Mouse (Mus musculus): ENCODE data around the gene Klf4. TPM values are rescaled to one million over a fixed set of nuclear protein-coding genes. Genes with fewer than 3 reads are reported as not detected.

Gene Klf4
- total RNA-seq, 2 experiments from 2014 or later, result 29.7 to 42.3 TPM

- intact Hi-C loops (cut with DNase I), result no loop called here
- peak; percentile 18 to 21 for DNase-seq
Measured at GRCm38 (mm10) chr4:55527931-55528330, 4.3 kb downstream of the Klf4 start.

- intact Hi-C loops (cut with DNase I), result no loop called here
- no peak for DNase-seq
Measured at GRCm38 (mm10) chr4:55526247-55527115, 5.8 kb downstream of the Klf4 start.

- DNase-seq, result no peak
- intact Hi-C loops (cut with DNase I), result no loop called here
Measured at GRCm38 (mm10) chr4:55523921-55524320, 8.3 kb downstream of the Klf4 start.

- intact Hi-C loops (cut with DNase I), result no loop called here
- no peak for DNase-seq
Measured at GRCm38 (mm10) chr4:55517438-55517837, 14.8 kb downstream of the Klf4 start.

- intact Hi-C loops (cut with DNase I), result no loop called here
- DNase-seq, result no peak
Measured at GRCm38 (mm10) chr4:55516048-55516447, 16.2 kb downstream of the Klf4 start.

GRCm38 (mm10) chr4:55514733-55515176, 17.5 kb downstream of the Klf4 start:
- intact Hi-C loops (cut with DNase I), result loop anchor here (1.0 to 2.0 kb wide), 4 partner anchors 710 to 1170 kb away; no protein-coding TSS in a partner anchor
- DNase-seq, result peak; percentile 82 to 87

GRCm38 (mm10) chr4:55513615-55514279, 18.5 kb downstream of the Klf4 start:
- no peak for DNase-seq

GRCm38 (mm10) chr4:55511389-55511788, 20.9 kb downstream of the Klf4 start:
- intact Hi-C loops (cut with DNase I), result no loop called here
- no peak for DNase-seq

More at GRCm38 (mm10) chr4:55513615-55514279, 18.5 kb downstream of the Klf4 start:
- intact Hi-C loops (cut with DNase I), result loop anchor here (1.0 to 2.0 kb wide), 4 partner anchors 711 to 1171 kb away; no protein-coding TSS in a partner anchor

- no peak for DNase-seq
- intact Hi-C loops (cut with DNase I), result no loop called here
Measured at GRCm38 (mm10) chr4:55508712-55509111, 23.6 kb downstream of the Klf4 start.

GRCm38 (mm10) chr4:55498621-55499020, 33.6 kb downstream of the Klf4 start:
- intact Hi-C loops (cut with DNase I), result no loop called here
- no peak for DNase-seq

- no peak for DNase-seq
- intact Hi-C loops (cut with DNase I), result no loop called here
Measured at GRCm38 (mm10) chr4:55496416-55496815, 35.9 kb downstream of the Klf4 start.

GRCm38 (mm10) chr4:55493261-55493660, 39.0 kb downstream of the Klf4 start:
- intact Hi-C loops (cut with DNase I), result no loop called here
- DNase-seq, result no peak

- intact Hi-C loops (cut with DNase I), result no loop called here
- no peak for DNase-seq
Measured at GRCm38 (mm10) chr4:55489328-55489727, 42.9 kb downstream of the Klf4 start.

GRCm38 (mm10) chr4:55488604-55489003, 43.7 kb downstream of the Klf4 start:
- no peak for DNase-seq

GRCm38 (mm10) chr4:55480322-55480767, 51.9 kb downstream of the Klf4 start:
- peak; percentile 60 to 85 for DNase-seq
- intact Hi-C loops (cut with DNase I), result no loop called here

More at GRCm38 (mm10) chr4:55488604-55489003, 43.7 kb downstream of the Klf4 start:
- intact Hi-C loops (cut with DNase I), result no loop called here

- intact Hi-C loops (cut with DNase I), result loop anchor here (2.0 kb wide), 1 partner anchor 1014 kb away; no protein-coding TSS in a partner anchor
- no peak for DNase-seq
Measured at GRCm38 (mm10) chr4:55478333-55478732, 53.9 kb downstream of the Klf4 start.

GRCm38 (mm10) chr4:55477933-55478332, 54.3 kb downstream of the Klf4 start:
- DNase-seq, result peak in 1 of 2 experiments; percentile 27
- intact Hi-C loops (cut with DNase I), result loop anchor here (2.0 kb wide), 1 partner anchor 1015 kb away; no protein-coding TSS in a partner anchor

GRCm38 (mm10) chr4:55477210-55477759, 55.0 kb downstream of the Klf4 start:
- intact Hi-C loops (cut with DNase I), result no loop called here
- DNase-seq, result no peak
